Mouse (Mus musculus): Measurements from ENCODE around the gene Ppp4r3a. TPM values are rescaled to one million over a fixed set of nuclear protein-coding genes. Genes with fewer than 3 reads are reported as not detected.

Ppp4r3a gene
- polyA plus RNA-seq, 1 experiment, result 8.8 TPM

DNA sequence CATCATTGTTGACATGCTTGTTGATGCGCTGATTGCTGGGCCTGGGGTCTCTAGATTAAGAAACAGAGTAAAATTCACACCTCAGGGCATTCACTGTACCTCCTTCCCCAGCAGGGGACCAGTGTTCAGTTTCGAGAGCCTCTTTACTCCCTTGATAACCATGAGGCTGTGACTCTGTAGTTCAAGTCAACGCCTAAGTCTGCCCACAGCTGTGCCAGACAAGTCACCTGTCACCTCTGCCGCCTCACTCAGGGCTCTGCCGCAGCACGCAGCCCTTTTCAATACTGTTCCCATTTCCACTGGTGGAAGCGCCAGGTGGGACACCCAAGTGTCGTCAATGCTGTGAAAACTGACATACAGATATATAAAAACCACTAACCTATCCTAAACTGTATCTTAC is 61.1 kb downstream of the Ppp4r3a start:
- Histone ChIP-seq H3K4me2 (ENCODE audit: low read depth) (no peak overlapping the region), H3K36me3 (ENCODE audit: control insufficient read depth, insufficient read depth) (no peaks in the 10 kb centered on the region), H3K79me2 (ENCODE audit: control insufficient read depth, insufficient read depth) (peaks cover 48% of the 10 kb centered on the region), H3K27me3 (ENCODE audit: control insufficient read depth, insufficient read depth, insufficient read length) (no peaks in the 10 kb centered on the region), H3K4me3 (no peak overlapping the region), H3ac (ENCODE audit: control insufficient read depth, insufficient read length) (no peak overlapping the region)
- no peak for TF ChIP-seq E2F4 (IDR thresholded peaks at IDR 0.05; ENCODE audit: insufficient read depth)
- no peak for TF ChIP-seq POLR2A (IDR thresholded peaks at IDR 0.05; ENCODE audit: insufficient read length, low read depth)
- TF ChIP-seq TCF12 (IDR thresholded peaks at IDR 0.05; ENCODE audit: insufficient read depth, poor library complexity, severe bottlenecking), result no peak
- TF ChIP-seq TCF3 (IDR thresholded peaks at IDR 0.05; ENCODE audit: insufficient read length, low read depth), result no peak
- no peak for TF ChIP-seq CEBPB (IDR thresholded peaks at IDR 0.05; ENCODE audit: insufficient read depth, poor library complexity, severe bottlenecking)
- TF ChIP-seq POLR2AphosphoS2 (IDR thresholded peaks at IDR 0.05; ENCODE audit: insufficient read length, low read depth), result no peak
- TF ChIP-seq REST (IDR thresholded peaks at IDR 0.05; ENCODE audit: insufficient read depth, insufficient read length), result no peak
- TF ChIP-seq USF1 (IDR thresholded peaks at IDR 0.05; ENCODE audit: low read depth), result no peak
- TF ChIP-seq MAX (IDR thresholded peaks at IDR 0.05; ENCODE audit: low read depth), result no peak
- no peak for TF ChIP-seq SRF (IDR thresholded peaks at IDR 0.05; ENCODE audit: control insufficient read depth, insufficient read length, low read depth)
- TF ChIP-seq MYOG (IDR thresholded peaks at IDR 0.05; ENCODE audit: control insufficient read depth in 1 of 3, insufficient read depth in 1 of 3, insufficient read length in 2 of 3, low read depth in 2 of 3), result no peak
- no peak for TF ChIP-seq MYOD1 (IDR thresholded peaks at IDR 0.05; ENCODE audit: control insufficient read depth in 1 of 3, insufficient read length in 2 of 3, low read depth in 2 of 3)

DNA sequence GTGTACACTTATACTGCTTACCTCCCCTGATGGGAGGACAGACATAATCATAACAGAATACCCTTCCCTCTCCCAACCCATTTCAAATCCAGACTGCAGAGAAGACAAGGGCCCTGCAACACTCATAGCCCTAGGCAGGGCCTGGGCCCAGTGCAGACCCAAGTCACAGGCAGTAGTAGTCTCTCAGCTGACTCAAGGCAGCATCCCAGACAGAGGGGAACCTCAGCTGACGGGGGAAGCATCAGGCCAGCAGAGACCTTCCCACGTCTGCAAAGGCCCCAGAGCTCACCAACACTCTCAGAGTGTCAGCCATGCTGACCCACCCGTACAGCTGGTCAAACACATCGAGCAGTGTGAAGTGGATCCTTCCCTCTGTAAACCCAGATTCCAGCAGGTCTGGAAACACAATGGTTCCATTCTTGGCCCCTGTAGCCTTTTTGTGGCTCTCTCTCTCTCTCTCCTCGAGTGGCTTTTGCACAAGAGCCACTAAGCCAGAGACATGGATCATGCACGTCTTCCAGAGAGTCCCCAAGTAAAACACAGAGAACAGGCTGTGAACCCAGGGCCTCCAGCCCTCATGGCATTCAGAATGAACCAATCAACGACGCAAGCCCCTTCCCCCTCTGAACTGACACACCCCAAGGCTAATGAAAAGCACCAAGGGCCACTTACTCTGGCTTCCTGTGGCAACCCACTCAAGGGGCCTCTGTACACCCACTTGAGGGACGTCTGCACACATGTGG is 61.8 kb downstream of the Ppp4r3a start:
- Histone ChIP-seq H3K79me2 (ENCODE audit: control insufficient read depth, insufficient read depth) (peaks cover 52% of the 10 kb centered on the region), H3K4me2 (ENCODE audit: low read depth) (no peak overlapping the region), H3K4me3 (no peak overlapping the region), H3K27me3 (ENCODE audit: control insufficient read depth, insufficient read depth, insufficient read length) (no peaks in the 10 kb centered on the region), H3ac (ENCODE audit: control insufficient read depth, insufficient read length) (no peak overlapping the region), H3K36me3 (ENCODE audit: control insufficient read depth, insufficient read depth) (no peaks in the 10 kb centered on the region)
- no peak for TF ChIP-seq MYOG (IDR thresholded peaks at IDR 0.05; ENCODE audit: control insufficient read depth in 1 of 3, insufficient read depth in 1 of 3, insufficient read length in 2 of 3, low read depth in 2 of 3)
- TF ChIP-seq MYOD1 (IDR thresholded peaks at IDR 0.05; ENCODE audit: control insufficient read depth in 1 of 3, insufficient read length in 2 of 3, low read depth in 2 of 3), result peak in 1 of 3 experiments; percentile 10

DNA sequence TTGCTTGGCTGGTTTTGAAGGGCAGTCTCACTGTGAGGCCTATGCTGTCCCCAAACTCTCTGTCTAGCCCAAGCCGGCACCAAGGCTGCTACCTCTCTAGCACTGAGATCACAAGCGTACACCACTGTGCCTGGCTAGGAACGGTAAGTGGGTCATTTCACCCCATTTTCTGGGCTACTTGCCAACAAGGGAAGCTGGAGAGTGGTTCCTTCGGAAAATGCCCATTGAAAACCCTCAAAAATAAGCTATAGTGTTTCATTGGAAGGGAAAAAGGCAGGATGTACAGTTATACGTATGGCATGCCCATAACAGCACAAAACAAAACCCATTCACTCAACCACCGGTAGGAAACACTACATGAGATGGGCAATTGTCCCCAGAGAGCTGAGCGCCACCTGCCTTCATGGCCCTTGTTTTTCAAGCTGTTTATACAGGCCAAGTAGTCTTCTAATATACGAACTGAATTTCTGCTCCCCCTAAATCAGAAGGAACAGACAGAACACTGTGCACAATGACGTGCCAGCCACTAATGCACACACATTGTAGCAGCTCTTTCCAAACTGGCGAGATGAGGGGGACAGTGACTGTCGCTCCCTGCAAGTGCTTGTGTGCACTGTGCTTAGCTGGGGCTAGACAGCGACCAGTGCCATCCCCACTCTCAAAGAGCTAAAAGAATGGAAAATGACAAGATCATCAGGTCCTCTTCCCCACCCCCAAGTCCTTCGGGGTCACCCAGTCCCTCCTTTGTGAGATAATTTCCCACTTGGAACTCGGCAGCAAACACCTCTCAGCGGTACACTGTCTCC is 63.1 kb downstream of the Ppp4r3a start:
- H3K4me2 ChIP-seq (ENCODE audit: low read depth), result no peak overlapping the region
- H3K36me3 ChIP-seq (ENCODE audit: control insufficient read depth, insufficient read depth), result no peaks in the 10 kb centered on the region
- peaks cover 53% of the 10 kb centered on the region for H3K79me2 ChIP-seq (ENCODE audit: control insufficient read depth, insufficient read depth)
- TF ChIP-seq USF1 (IDR thresholded peaks at IDR 0.05; ENCODE audit: low read depth) (no peak), E2F4 (IDR thresholded peaks at IDR 0.05; ENCODE audit: insufficient read depth) (no peak), TCF3 (IDR thresholded peaks at IDR 0.05; ENCODE audit: insufficient read length, low read depth) (no peak), MYOG (IDR thresholded peaks at IDR 0.05; ENCODE audit: control insufficient read depth in 1 of 3, insufficient read depth in 1 of 3, insufficient read length in 2 of 3, low read depth in 2 of 3) (no peak), POLR2AphosphoS2 (IDR thresholded peaks at IDR 0.05; ENCODE audit: insufficient read length, low read depth) (no peak), REST (IDR thresholded peaks at IDR 0.05; ENCODE audit: insufficient read depth, insufficient read length) (no peak), TCF12 (IDR thresholded peaks at IDR 0.05; ENCODE audit: insufficient read depth, poor library complexity, severe bottlenecking) (no peak), MAX (IDR thresholded peaks at IDR 0.05; ENCODE audit: low read depth) (no peak), SRF (IDR thresholded peaks at IDR 0.05; ENCODE audit: control insufficient read depth, insufficient read length, low read depth) (no peak), CEBPB (IDR thresholded peaks at IDR 0.05; ENCODE audit: insufficient read depth, poor library complexity, severe bottlenecking) (no peak), MYOD1 (IDR thresholded peaks at IDR 0.05; ENCODE audit: control insufficient read depth in 1 of 3, insufficient read length in 2 of 3, low read depth in 2 of 3) (no peak), POLR2A (IDR thresholded peaks at IDR 0.05; ENCODE audit: insufficient read length, low read depth) (no peak)
- H3K27me3 ChIP-seq (ENCODE audit: control insufficient read depth, insufficient read depth, insufficient read length), result no peaks in the 10 kb centered on the region
- H3ac ChIP-seq (ENCODE audit: control insufficient read depth, insufficient read length), result no peak overlapping the region
- no peak overlapping the region for H3K4me3 ChIP-seq

DNA sequence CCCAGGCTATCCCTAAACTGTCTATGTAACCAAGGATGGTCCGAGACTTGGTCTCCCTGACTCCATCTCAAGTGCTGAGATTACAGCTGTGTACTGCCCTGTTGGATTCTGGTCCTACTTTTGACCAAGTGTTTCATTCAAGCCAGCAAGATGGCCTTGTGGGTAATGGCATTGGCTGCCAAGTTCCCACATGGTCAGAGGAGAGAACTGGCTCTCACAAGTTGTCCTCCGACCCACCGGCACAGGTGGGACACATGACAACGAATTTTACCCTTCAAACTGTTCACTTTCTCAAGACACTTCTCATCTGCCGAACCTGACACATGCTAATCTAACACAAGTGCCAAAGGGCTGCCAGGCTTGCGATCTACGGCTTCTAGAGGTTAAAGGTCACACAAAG is 64.1 kb downstream of the Ppp4r3a start:
- peaks cover 43% of the 10 kb centered on the region for H3K79me2 ChIP-seq (ENCODE audit: control insufficient read depth, insufficient read depth)
- no peak for TF ChIP-seq E2F4 (IDR thresholded peaks at IDR 0.05; ENCODE audit: insufficient read depth)
- TF ChIP-seq CEBPB (IDR thresholded peaks at IDR 0.05; ENCODE audit: insufficient read depth, poor library complexity, severe bottlenecking), result no peak
- TF ChIP-seq SRF (IDR thresholded peaks at IDR 0.05; ENCODE audit: control insufficient read depth, insufficient read length, low read depth), result no peak
- no peak for TF ChIP-seq TCF12 (IDR thresholded peaks at IDR 0.05; ENCODE audit: insufficient read depth, poor library complexity, severe bottlenecking)
- TF ChIP-seq USF1 (IDR thresholded peaks at IDR 0.05; ENCODE audit: low read depth), result no peak
- no peak for TF ChIP-seq POLR2AphosphoS2 (IDR thresholded peaks at IDR 0.05; ENCODE audit: insufficient read length, low read depth)
- TF ChIP-seq REST (IDR thresholded peaks at IDR 0.05; ENCODE audit: insufficient read depth, insufficient read length), result no peak
- no peak for TF ChIP-seq MAX (IDR thresholded peaks at IDR 0.05; ENCODE audit: low read depth)
- TF ChIP-seq MYOG (IDR thresholded peaks at IDR 0.05; ENCODE audit: control insufficient read depth in 1 of 3, insufficient read depth in 1 of 3, insufficient read length in 2 of 3, low read depth in 2 of 3), result no peak
- TF ChIP-seq TCF3 (IDR thresholded peaks at IDR 0.05; ENCODE audit: insufficient read length, low read depth), result no peak
- TF ChIP-seq POLR2A (IDR thresholded peaks at IDR 0.05; ENCODE audit: insufficient read length, low read depth), result no peak
- TF ChIP-seq MYOD1 (IDR thresholded peaks at IDR 0.05; ENCODE audit: control insufficient read depth in 1 of 3, insufficient read length in 2 of 3, low read depth in 2 of 3), result no peak
- H3K27me3 ChIP-seq (ENCODE audit: control insufficient read depth, insufficient read depth, insufficient read length), result no peaks in the 10 kb centered on the region
- H3K4me3 ChIP-seq, result no peak overlapping the region
- H3K4me2 ChIP-seq (ENCODE audit: low read depth), result no peak overlapping the region
- no peak overlapping the region for H3ac ChIP-seq (ENCODE audit: control insufficient read depth, insufficient read length)
- no peaks in the 10 kb centered on the region for H3K36me3 ChIP-seq (ENCODE audit: control insufficient read depth, insufficient read depth)

All from myocyte (in vitro differentiated cells).